Mouse (Mus musculus): ENCODE measurements around the gene Pygo2. TPM values are rescaled to one million over a fixed set of nuclear protein-coding genes. Genes with fewer than 3 reads are reported as not detected.
A peak's percentile ranks its signal among the peaks of the same experiment; 100 is the strongest.

The Pygo2 gene
- 10 to 100 TPM in 1 of 2 experiments, 1 to 10 TPM in 1; 9.2 to 11.1 TPM for total RNA-seq (2021)
- long read RNA-seq, experiment 1, partial matches to known transcripts = 0 of 5 reads
- long read RNA-seq, experiment 1, other reads (novel, unspliced or antisense) = 2 of 5 reads
- long read RNA-seq, experiment 2, transcript Pygo2-201 (3 exons, 3,198 nt) = major isoform, 5 of 15 reads
- long read RNA-seq, experiment 2, partial matches to known transcripts = 0 of 15 reads
- long read RNA-seq, experiment 2, other reads (novel, unspliced or antisense) = 10 of 15 reads

GRCm38 (mm10) chr3:89430171-89431159 is at the start of gene Pygo2:
TSS of gene Pygo2 (plus strand) at chr3:89430214.
- peak; percentile 98 for DNase-seq

DNA sequence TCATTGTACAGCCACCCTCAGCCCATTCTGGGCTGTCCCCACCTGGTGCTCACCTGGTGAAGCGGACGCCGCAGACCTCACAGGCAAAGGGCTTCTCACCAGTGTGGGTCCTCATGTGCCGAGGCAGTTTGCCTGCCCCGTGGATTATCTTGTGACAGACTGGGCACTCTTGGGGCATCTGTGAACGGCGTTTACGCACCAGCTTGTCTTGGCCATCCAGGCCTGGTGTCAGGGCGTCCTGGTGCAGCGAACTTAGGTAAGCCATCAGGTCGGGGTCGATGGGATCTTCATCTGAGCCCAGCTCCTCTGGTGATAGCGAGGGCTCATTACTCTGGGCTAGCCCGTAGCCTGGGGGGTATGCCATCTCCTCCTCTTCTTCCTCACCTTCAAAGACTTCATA is 49.7 kb upstream of the Pygo2 start:
- no peak for DNase-seq

DNA sequence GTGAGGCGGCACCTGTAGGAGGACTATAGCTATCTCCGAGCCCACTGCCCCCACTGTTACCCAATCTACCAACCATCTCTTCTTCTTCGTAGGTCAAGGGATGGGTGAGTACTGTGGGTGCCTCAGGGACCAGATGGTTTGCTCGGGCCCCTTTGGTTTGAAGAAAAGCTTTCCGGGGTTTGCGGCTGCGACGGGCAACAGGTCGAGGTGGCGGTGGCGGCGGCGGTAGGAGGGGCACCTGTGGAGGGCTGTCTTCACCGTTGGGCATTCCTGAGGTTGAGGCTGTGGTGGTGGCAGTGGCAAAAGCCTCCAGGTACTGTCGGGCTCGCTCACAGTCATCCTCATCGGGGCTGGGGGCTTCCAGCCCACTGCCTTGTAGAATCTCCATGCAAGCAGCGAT is 49.3 kb upstream of the Pygo2 start:
- DNase-seq = no peak

- no peak for DNase-seq
Observed at GRCm38 (mm10) chr3:89381233-89381632, 48.8 kb upstream of the Pygo2 start.

DNA sequence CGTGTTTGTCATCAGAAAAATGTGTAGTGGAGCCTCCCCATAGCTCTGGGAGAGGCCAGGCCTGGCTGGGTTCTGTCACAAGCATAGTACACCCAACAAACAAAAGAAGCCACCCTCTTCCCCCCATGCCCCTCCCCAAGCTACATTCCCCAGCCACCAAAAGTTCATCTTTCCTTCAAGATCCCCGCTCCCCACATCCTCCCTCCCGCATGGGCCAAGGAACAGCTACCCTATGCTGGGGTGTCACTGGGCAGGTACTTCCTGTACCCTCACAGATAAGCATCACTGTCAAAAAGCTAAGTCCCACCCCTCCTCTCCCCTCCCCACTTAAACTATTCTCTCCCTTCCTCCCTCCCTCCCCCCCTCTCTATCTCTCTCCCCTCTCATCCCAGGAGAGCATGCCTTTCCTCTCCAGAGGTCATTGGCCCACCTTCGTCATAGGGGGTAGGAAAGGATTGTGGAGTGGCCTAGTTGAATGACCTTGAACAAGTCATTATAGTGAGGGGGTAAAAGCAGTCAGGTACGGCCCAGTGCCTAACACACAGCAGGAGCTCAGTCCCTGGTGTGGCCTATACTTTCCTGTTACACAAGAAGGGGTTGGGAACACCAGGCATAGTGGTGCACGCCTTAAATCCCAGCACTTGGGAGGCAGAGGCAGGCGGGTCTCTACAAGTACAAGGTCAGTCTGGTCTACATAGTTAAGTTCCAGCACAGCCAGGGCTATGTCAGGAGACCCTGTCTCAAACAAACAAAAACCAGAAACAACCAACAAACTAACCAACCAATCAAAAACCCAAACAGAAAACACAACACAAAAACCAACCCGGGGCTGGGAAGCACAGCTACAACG is 47.8 kb upstream of the Pygo2 start:
- DNase-seq = no peak

GRCm38 (mm10) chr3:89382950-89383349 is 47.1 kb upstream of the Pygo2 start:
- DNase-seq = no peak

- DNase-seq = no peak
Observed at GRCm38 (mm10) chr3:89383651-89384255, 46.3 kb upstream of the Pygo2 start.

- no peak for DNase-seq
Observed at GRCm38 (mm10) chr3:89384331-89385076, 45.5 kb upstream of the Pygo2 start.

- no peak for DNase-seq
Observed at GRCm38 (mm10) chr3:89385451-89385850, 44.6 kb upstream of the Pygo2 start.

DNA sequence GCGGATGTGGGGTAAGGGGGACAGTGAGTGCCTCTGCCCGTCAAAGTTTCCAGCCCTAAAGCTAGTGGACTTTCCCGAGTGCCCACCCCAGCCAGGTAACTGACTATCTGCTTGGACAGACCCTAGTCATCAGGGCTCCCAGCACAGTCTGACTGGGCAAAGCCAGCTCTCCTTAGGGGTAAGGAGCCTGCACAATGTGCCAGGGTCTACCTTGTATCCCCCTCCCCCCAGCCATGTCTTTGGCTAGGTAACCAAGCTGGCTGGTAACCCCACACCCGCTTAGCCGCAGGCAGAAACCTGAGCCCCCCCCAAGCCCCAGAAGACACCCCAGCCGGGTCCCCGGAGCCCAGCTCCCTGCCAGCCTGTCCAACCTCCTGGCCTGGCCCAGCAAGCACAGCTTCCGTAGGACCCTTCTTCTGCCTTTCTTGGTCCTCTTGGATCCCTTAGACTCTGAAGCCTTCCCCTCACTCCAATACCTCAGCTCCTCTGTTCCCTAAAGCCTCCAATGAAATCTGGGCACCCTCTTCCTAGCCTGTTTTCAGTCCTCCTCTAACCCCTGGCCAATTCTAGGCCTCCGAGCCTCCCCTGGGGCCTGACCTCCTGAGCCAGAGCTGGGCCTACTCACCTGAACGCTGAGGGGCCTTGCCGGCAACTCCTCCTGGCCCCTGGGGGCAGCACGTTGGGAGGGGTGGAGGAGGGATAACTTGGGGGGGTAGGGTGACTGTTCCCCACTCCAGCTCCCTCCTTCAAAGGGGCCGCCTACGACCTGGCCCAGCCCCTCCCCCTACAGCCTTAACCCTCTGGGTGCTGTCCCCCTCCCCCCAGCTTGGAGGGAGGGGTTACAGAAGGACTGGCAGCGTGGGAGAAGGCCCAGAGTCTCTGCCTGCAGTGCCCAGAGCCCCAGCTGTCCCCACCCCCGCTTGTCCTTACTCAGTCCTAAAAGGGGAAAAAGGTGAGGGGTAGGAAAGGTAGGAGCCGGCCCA is 43.3 kb upstream of the Pygo2 start:
- peak; percentile 61 for DNase-seq

GRCm38 (mm10) chr3:89387632-89388031 is 42.4 kb upstream of the Pygo2 start:
- peak; percentile 37 for DNase-seq

- peak; percentile 78 for DNase-seq
Observed at GRCm38 (mm10) chr3:89388134-89388881, 41.7 kb upstream of the Pygo2 start.

- no peak for DNase-seq
Observed at GRCm38 (mm10) chr3:89388901-89389740, 40.9 kb upstream of the Pygo2 start.

GRCm38 (mm10) chr3:89390111-89390515 is 39.9 kb upstream of the Pygo2 start:
- DNase-seq = peak; percentile 74

DNA sequence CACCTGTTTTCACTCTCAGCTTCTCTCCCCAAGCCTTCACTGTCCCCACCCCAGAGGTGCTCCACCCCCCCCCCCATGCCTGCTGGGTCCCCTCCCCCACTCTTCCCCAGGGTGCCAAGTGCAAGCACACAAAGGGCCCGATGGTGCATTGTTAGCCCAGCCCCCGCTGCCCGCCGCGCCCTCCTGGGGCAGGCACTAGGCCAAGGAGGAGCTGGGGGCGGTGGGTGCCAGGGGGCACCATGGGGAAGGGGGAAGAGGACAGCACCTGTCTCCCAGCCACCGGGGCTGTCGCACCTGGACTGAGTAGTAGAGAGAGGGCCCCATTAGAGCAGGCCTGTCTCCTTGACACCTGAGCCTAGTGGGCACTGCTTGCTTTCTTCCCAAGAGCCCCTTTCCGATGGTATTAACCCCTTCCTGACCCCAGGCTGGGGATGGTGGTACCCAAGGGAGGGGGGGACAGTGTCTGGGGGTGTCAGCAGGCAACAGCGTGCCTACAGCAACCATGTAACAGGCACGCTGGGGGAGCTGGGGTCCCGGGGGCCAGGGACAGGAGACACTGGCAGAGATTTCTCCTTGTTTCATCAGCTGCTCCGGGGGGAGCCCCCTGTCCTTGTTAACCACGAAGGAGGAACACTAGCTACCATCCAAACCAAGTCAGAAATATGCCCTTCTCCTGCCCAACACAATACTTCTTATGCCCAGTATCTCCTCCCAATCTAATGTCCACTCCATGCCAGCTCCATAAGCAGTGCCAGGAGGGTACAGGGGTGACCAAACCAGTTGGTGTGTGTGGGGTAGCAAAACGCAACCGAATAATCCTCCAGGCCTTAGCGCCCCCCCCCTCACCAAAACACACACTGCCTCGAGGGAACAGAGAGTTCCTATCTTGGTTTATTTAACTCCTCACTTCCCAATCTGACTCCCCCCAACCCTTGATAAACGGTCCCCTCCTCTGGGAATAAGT is 39.0 kb upstream of the Pygo2 start:
- DNase-seq = peak; percentile 43

GRCm38 (mm10) chr3:89391663-89392511 is 38.1 kb upstream of the Pygo2 start:
- peak; percentile 76 for DNase-seq

Measured in gastrocnemius, postnatal 25 days (tissue).